Comparison of ENCODE assay signal across 8 mouse cellular contexts in the genomic region with DNA sequence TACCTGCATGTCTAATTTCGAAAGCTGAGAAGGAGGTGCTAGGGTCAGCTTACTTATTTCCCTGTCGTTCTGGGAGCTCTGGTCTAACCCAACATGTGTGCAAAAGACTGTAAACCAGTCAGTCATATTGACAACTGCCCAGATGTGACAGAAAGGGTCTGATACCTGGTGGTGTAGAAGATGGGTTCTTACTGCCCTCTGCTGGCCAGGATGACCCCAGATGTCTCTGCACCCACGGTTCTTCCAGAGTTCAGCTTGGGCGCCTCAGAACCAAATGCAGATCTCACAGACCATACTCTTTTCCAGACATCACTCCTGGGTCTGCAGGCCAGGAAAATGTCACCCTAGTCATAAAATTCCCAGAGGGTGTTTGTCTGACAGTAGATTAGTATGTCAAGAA. TPM values are rescaled to one million over a fixed set of nuclear protein-coding genes. Genes with fewer than 3 reads are reported as not detected.
DNase-seq lines count a peak whose midpoint lies in the region; ATAC-seq and TF ChIP-seq lines count a peak whose summit lies in the region.

No protein-coding gene starts in this region.

- no peaks in the 10 kb centered on the region for H3K27me3 ChIP-seq in lung, postnatal 0 days (replicated peaks; ENCODE audit: insufficient read depth, low read length)
- no peaks in the 10 kb centered on the region for H3K27me3 ChIP-seq in splenic B cell, adult 2 months (ENCODE audit: control insufficient read depth, insufficient read depth, low read length, poor library complexity, severe bottlenecking)

- DNase-seq in gastrocnemius, adult 18-20 months (ENCODE audit: low spot score) = peak; percentile 49
- DNase-seq in gastrocnemius, adult 8-10 months (ENCODE audit: low spot score in 2 of 2) = no peak
- peak; percentile 91 for DNase-seq in CD4-positive, CD25-positive, alpha-beta regulatory T cell, adult 2 months (ENCODE audit: low read depth, low spot score)
- DNase-seq in heart, postnatal 4 days = peak; percentile 72
- peak; percentile 53 for DNase-seq in lung, postnatal 0 days (ENCODE audit: low spot score)
- DNase-seq in splenic B cell, adult 2 months (ENCODE audit: low read depth, low spot score) = peak; percentile 83
- no peak for DNase-seq in right cerebral cortex, postnatal 4 days

- TF ChIP-seq EP300 in lung, postnatal 0 days (IDR thresholded peaks at IDR 0.05) = no peak

- WGBS in lung, postnatal 0 days = 46% methylated on average over 4 of the region's 4 CpGs

- TF ChIP-seq CTCF in lung, postnatal 0 days (IDR thresholded peaks at IDR 0.05) = peak; percentile 78

- ATAC-seq in common myeloid progenitor, adult 5-6 weeks (replicated peaks; ENCODE audit: low read depth, poor library complexity, severe bottlenecking) = peak; percentile 93
- ATAC-seq in lung, postnatal 0 days = no peak

- no peaks in the 10 kb centered on the region for H3K9me3 ChIP-seq in lung, postnatal 0 days (ENCODE audit: low read length)

- no peak overlapping the region for H3K27ac ChIP-seq in lung, postnatal 0 days (ENCODE audit: low read length)

- no peaks in the 10 kb centered on the region for H3K36me3 ChIP-seq in lung, postnatal 0 days (ENCODE audit: insufficient read depth, low read length)
- H3K36me3 ChIP-seq in splenic B cell, adult 2 months (ENCODE audit: control insufficient read depth, insufficient read depth, low read length, poor library complexity, severe bottlenecking) = no peaks in the 10 kb centered on the region

- H3K4me2 ChIP-seq in lung, postnatal 0 days (replicated peaks; ENCODE audit: low read depth, low read length) = no peak overlapping the region

- H3K9ac ChIP-seq in lung, postnatal 0 days (replicated peaks; ENCODE audit: low read depth) = no peak overlapping the region

- H3K4me3 ChIP-seq in lung, postnatal 0 days (ENCODE audit: low read depth, low read length) = no peak overlapping the region

- no peaks in the 10 kb centered on the region for H3K4me1 ChIP-seq in lung, postnatal 0 days (ENCODE audit: insufficient read depth, low read depth, low read length)

RNA-seq across cellular contexts. Expression of a gene that starts 51.9 kb away (rescaled TPM):
- total RNA-seq in gastrocnemius, adult 18-20 months (2021) = 1 to 10 TPM; 7.5 to 7.9 TPM
- total RNA-seq in gastrocnemius, adult 8-10 months (2022) = 1 to 10 TPM; 3.6 to 6.0 (median 4.8) TPM
- total RNA-seq in common myeloid progenitor, adult 5-6 weeks (2017) = 5.8 and 8.5 TPM in 2 replicates
- total RNA-seq in heart, postnatal 4 days (2021) = 10 to 100 TPM; 11.7 to 12.9 TPM
- 2.2 and 3.0 TPM in 2 replicates for polyA plus RNA-seq in lung, postnatal 0 days (2015; fragmentation: Nextera tagmentation; extraction: Ambion mirVana)

Comparison
In these comparisons a context has a peak if more than half of its experiments do, and no peak if none do; other contexts are left out.
1. DNase-seq: peak in gastrocnemius, adult 18-20 months (single experiment), CD4-positive, CD25-positive, alpha-beta regulatory T cell, adult 2 months (single experiment), heart, postnatal 4 days (single experiment), lung, postnatal 0 days (single experiment) and splenic B cell, adult 2 months (single experiment); none in gastrocnemius, adult 8-10 months (0 of 2) and right cerebral cortex, postnatal 4 days (single experiment).